Mouse (Mus musculus) heart, postnatal 14 days (tissue): Measurements from ENCODE around the gene Zbtb42. TPM values are rescaled to one million over a fixed set of nuclear protein-coding genes. Genes with fewer than 3 reads are reported as not detected.

ENCODE experiments used
- DNase-seq, 2 experiments: peaks; one replicate each; pipeline ENCODE4 v3.0.0; 2021 to 2022
- intact Hi-C: fragments of 180-260 bp; cut with DNase I; formaldehyde crosslinking; loops from one replicate; pipeline ENCODE4 v1.15.1; 2025
- long read RNA-seq, 2 experiments: library from polyadenylated mRNA; stranded (forward); transcript quantifications; one replicate each; pipeline ENCODE4 v2.0.0; 2021
- total RNA-seq, 2 experiments: library from RNA; stranded (reverse); gene quantifications; 2 replicates each; pipeline ENCODE4 v1.2.3; 2021

Gene Zbtb42
- 1 to 10 TPM; 5.8 to 7.2 TPM for total RNA-seq
- long read RNA-seq, experiment 1, partial matches to known transcripts, result 2 of 11 reads
- long read RNA-seq, experiment 1, other reads (novel, unspliced or antisense), result 2 of 11 reads
- long read RNA-seq, experiment 2, partial matches to known transcripts, result 0 of 3 reads
- long read RNA-seq, experiment 2, other reads (novel, unspliced or antisense), result 1 of 3 reads

GRCm38 (mm10) chr12:112678555-112679026 lies at the start of gene Zbtb42:
Zbtb42 (plus strand) TSS chr12:112678828.
- intact Hi-C loops, result loop anchor here (2.0 kb wide), 1 partner anchor 14 kb away; no protein-coding TSS in a partner anchor
- DNase-seq, result peak; percentile 81 to 84

- peak; percentile 54 to 62 for DNase-seq
- intact Hi-C loops, result no loop called here
Observed at GRCm38 (mm10) chr12:112628928-112629721, 49.5 kb upstream of the Zbtb42 start.

- DNase-seq, result no peak
- intact Hi-C loops, result no loop called here
Observed at GRCm38 (mm10) chr12:112630029-112630428, 48.6 kb upstream of the Zbtb42 start.

GRCm38 (mm10) chr12:112630796-112631195 lies 47.8 kb upstream of the Zbtb42 start:
- intact Hi-C loops, result no loop called here
- no peak for DNase-seq

- intact Hi-C loops, result no loop called here
- no peak for DNase-seq
Observed at GRCm38 (mm10) chr12:112631472-112631871, 47.2 kb upstream of the Zbtb42 start.

- intact Hi-C loops, result no loop called here
Observed at GRCm38 (mm10) chr12:112632084-112632777, 46.4 kb upstream of the Zbtb42 start.

GRCm38 (mm10) chr12:112632907-112633306 lies 45.7 kb upstream of the Zbtb42 start:
- no peak for DNase-seq
- intact Hi-C loops, result no loop called here

More at GRCm38 (mm10) chr12:112632084-112632777, 46.4 kb upstream of the Zbtb42 start:
- no peak for DNase-seq

GRCm38 (mm10) chr12:112633686-112634085 lies 44.9 kb upstream of the Zbtb42 start:
- intact Hi-C loops, result no loop called here
- DNase-seq, result no peak

- no peak for DNase-seq
- intact Hi-C loops, result no loop called here
Observed at GRCm38 (mm10) chr12:112639526-112639925, 39.1 kb upstream of the Zbtb42 start.

GRCm38 (mm10) chr12:112643126-112643525 lies 35.5 kb upstream of the Zbtb42 start:
- DNase-seq, result no peak
- intact Hi-C loops, result no loop called here

- DNase-seq, result peak; percentile 98 to 99
- intact Hi-C loops, result no loop called here
Observed at GRCm38 (mm10) chr12:112644180-112644854, 34.3 kb upstream of the Zbtb42 start, which contains the start of gene Siva1. Siva1 (plus strand) TSS chr12:112644679.

- intact Hi-C loops, result no loop called here
- DNase-seq, result peak in 1 of 2 experiments; percentile 37
Observed at GRCm38 (mm10) chr12:112644855-112645506, 33.6 kb upstream of the Zbtb42 start.

- no peak for DNase-seq
- intact Hi-C loops, result no loop called here
Observed at GRCm38 (mm10) chr12:112646139-112646538, 32.5 kb upstream of the Zbtb42 start.

GRCm38 (mm10) chr12:112648081-112648480 lies 30.5 kb upstream of the Zbtb42 start:
- no peak for DNase-seq
- intact Hi-C loops, result no loop called here

- intact Hi-C loops, result no loop called here
- DNase-seq, result no peak
Observed at GRCm38 (mm10) chr12:112651778-112652439, 26.7 kb upstream of the Zbtb42 start.

GRCm38 (mm10) chr12:112653157-112653824 lies 25.3 kb upstream of the Zbtb42 start:
- peak; percentile 86 to 92 for DNase-seq
- intact Hi-C loops, result loop anchor here (1.0 kb wide), 1 partner anchor 54 kb away; no protein-coding TSS in a partner anchor

GRCm38 (mm10) chr12:112654076-112654475 lies 24.6 kb upstream of the Zbtb42 start:
- intact Hi-C loops, result no loop called here
- DNase-seq, result no peak

GRCm38 (mm10) chr12:112658619-112659018 lies 20.0 kb upstream of the Zbtb42 start:
- intact Hi-C loops, result loop anchor here (2.0 kb wide), 1 partner anchor 16 kb away; the partner anchor contains the start of gene Akt1
- peak; percentile 51 to 56 for DNase-seq

GRCm38 (mm10) chr12:112659109-112659508 lies 19.5 kb upstream of the Zbtb42 start:
- DNase-seq, result peak; percentile 81 to 90
- intact Hi-C loops, result loop anchor here (2.0 kb wide), 1 partner anchor 16 kb away; the partner anchor contains the start of gene Akt1
